Mouse (Mus musculus) liver, embryonic 13.5 days (tissue): ENCODE measurements around the gene Mettl1. TPM values are rescaled to one million over a fixed set of nuclear protein-coding genes. Genes with fewer than 3 reads are reported as not detected.

Experiments used
- ATAC-seq: fragments of 200-750 bp; cut with Nextera tagmentation; 2 replicates; pipeline ENCODE4 v1.8.0; 2017; ENCODE audit warnings: low read depth, mild to moderate bottlenecking, moderate number of reproducible peaks, moderate library complexity
- DNase-seq: peaks from one replicate; pipeline ENCODE4 v3.0.0; 2022
- H3K27ac ChIP-seq: fragments of 300-500 bp; sonication (generic); 2 replicates; pipeline ENCODE4 v1.5.1; 2015; ENCODE audit warnings: moderate library complexity, mild to moderate bottlenecking, inconsistent platforms
- H3K27me3 ChIP-seq: fragments of 300-500 bp; sonication (generic); 2 replicates; pipeline ENCODE4 v1.6.1; 2015; ENCODE audit warnings: mild to moderate bottlenecking, inconsistent platforms
- H3K36me3 ChIP-seq: fragments of 300-500 bp; sonication (generic); 2 replicates; pipeline ENCODE4 v1.6.1; 2015; ENCODE audit warnings: mild to moderate bottlenecking, inconsistent platforms
- H3K4me1 ChIP-seq: fragments of 300-500 bp; sonication (generic); replicated peaks from 2 replicates; pipeline ENCODE4 v1.6.1; 2015; ENCODE audit warnings: inconsistent platforms
- H3K4me2 ChIP-seq: fragments of 300-500 bp; sonication (generic); 2 replicates; pipeline ENCODE4 v1.6.1; 2015; ENCODE audit warnings: inconsistent platforms, mild to moderate bottlenecking, moderate library complexity
- H3K4me3 ChIP-seq: fragments of 300-500 bp; sonication (generic); replicated peaks from 2 replicates; pipeline ENCODE4 v1.5.1; 2015; ENCODE audit warnings: mild to moderate bottlenecking, inconsistent platforms
- H3K9ac ChIP-seq: fragments of 300-500 bp; sonication (generic); 2 replicates; pipeline ENCODE4 v1.6.1; 2015; ENCODE audit warnings: mild to moderate bottlenecking, inconsistent platforms
- H3K9me3 ChIP-seq: fragments of 300-500 bp; sonication (generic); replicated peaks from 2 replicates; pipeline ENCODE4 v1.6.1; 2016; ENCODE audit warnings: inconsistent platforms
- WGBS: fragments of 180-500 bp; shearing (Covaris S2); methylation state at CpG from one replicate; pipeline ENCODE4 v1.1.7; 2015; ENCODE audit not compliant: insufficient replicate concordance; 5-methylcytosine and 5-hydroxymethylcytosine counted together
- microRNA counts: library from miRNA; unstranded; fragments of <30 nt; microRNA quantifications from one replicate; lab custom pipeline; 2016
- microRNA-seq: library from miRNA; unstranded; fragments of <30 nt; microRNA quantifications from one replicate; pipeline ENCODE4, GENCODE M21; 2016
- polyA plus RNA-seq: library from polyadenylated mRNA; unstranded; fragments of >200 nt; fragmentation: Nextera tagmentation; extraction: Ambion mirVana; gene quantifications from 2 replicates; pipeline ENCODE4 v1.2.1, GENCODE M21; 2015

Gene Mettl1
- polyA plus RNA-seq, 1 experiment from 2014 or later: 28.3 TPM

DNA sequence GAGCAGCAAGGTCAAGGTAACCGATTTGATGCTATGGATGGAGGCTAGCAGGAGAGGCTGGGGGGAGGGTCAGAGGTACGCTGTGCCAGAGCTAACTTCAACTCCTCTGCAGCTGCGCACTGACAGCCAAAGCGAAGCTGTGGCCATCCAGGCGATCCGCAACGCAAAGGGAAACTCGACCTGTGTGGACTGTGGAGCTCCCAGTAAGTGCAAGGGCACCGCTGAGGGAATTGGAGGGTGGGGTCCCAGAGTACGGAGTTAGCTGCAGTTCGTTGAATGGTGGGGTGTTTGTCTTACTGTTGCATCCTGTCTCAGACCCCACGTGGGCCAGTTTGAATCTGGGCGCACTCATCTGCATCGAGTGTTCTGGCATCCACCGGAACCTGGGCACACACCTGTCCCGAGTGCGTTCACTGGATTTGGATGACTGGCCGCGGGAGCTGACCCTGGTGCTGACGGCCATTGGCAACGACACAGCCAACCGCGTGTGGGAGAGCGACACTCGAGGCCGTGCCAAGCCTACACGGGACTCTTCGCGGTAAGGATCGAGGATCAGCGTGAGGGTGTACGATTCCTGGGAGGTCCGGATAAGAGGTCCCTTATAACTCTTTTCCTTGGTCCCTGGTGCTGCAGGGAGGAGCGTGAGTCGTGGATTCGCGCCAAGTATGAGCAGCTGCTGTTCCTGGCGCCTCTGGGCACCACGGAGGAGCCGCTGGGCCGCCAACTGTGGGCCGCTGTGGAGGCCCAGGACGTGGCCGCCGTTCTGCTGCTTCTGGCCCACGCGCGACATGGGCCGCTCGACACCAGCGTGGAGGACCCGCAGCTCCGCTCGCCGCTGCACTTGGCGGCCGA lies 49.6 kb downstream of the Mettl1 start:
- 50% methylated on average over 57 of the region's 57 CpGs for WGBS
- no peak for ATAC-seq
- peaks cover 35% of the 10 kb centered on the region for H3K27me3 ChIP-seq

DNA sequence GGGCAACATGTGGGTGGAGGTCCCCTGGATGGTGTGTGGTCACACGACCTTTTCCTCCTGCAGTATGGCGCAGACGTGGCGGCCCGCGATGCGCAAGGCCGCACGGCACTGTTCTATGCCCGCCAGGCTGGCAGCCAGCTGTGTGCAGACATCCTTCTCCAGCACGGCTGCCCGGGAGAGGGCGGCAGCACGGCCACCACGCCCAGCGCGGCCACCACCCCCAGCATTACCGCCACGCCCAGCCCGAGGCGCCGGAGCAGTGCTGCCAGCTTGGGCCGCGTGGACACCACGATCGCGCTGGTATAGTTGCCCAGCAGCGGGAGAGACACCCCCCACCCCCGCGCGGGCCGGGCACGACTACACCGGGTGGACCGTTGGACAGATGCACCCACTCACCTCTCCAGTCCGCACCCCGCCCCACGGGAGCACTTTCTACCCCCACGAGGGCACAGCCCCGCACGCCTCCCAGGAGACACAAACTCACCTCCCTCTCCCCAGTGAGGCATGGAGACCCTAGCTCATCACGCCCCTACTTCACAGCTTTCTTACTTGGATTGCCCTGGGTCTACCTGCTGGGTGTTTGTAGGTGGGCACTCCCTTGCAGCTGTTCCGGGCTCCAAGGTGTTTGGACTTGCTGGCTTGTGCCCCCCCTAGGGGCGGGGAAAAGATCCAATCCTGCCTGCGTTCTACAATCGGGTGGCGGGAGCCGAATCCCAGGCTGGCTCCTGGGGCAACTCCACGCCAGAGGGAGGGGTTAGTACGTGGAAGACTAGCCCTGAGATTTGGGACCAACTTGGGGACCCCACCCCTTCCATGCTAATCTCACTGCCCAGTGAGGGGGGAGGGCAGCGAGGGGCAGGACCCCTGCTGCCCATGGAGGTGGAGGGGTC lies 50.5 kb downstream of the Mettl1 start:
- Histone ChIP-seq H3K4me2 (peak overlapping the region; percentile 44), H3K4me1 (peaks cover 40% of the 10 kb centered on the region), H3K9me3 (no peaks in the 10 kb centered on the region), H3K27me3 (peaks cover 35% of the 10 kb centered on the region), H3K36me3 (peaks cover 22% of the 10 kb centered on the region), H3K9ac (no peak overlapping the region), H3K4me3 (no peak overlapping the region), H3K27ac (no peak overlapping the region)
- 37% methylated on average over 51 of the region's 51 CpGs for WGBS
- peak; percentile 50 for ATAC-seq
- peak; percentile 42 for DNase-seq

More for the DNA sequence above, 49.6 kb downstream of the Mettl1 start:
- peak overlapping the region; percentile 44; the same call in 1 of the 2 replicates for H3K4me2 ChIP-seq
- no peaks in the 10 kb centered on the region for H3K9me3 ChIP-seq
- peaks cover 40% of the 10 kb centered on the region for H3K4me1 ChIP-seq
- H3K9ac ChIP-seq: no peak overlapping the region
- H3K4me3 ChIP-seq: no peak overlapping the region
- peaks cover 13% of the 10 kb centered on the region for H3K36me3 ChIP-seq
- no peak overlapping the region for H3K27ac ChIP-seq
- no peak for DNase-seq

DNA sequence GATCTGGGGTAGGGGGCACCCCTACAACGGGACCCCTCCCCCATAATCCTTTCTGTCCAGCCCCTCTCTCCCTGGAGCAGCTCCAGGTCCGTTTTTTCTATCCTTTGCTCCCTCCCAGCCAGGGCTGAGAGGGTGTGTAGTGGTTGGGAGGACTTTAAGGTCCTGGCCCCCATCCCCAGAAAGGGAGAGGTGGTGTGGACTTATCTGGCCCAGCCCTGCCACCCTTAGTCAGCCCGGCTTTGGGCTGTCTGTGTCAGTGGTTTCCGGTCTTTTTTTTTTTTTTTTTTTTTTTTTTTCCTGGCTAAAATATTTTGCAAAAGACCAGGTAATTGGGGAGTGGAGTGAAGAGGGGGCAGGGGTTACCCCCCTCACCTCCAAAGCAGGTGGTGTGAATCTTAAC lies 51.5 kb downstream of the Mettl1 start:
- no peaks in the 10 kb centered on the region for H3K9me3 ChIP-seq
- WGBS: 32% methylated on average over 4 of the region's 4 CpGs
- no peak for DNase-seq
- H3K27ac ChIP-seq: no peak overlapping the region
- H3K27me3 ChIP-seq: peaks cover 35% of the 10 kb centered on the region
- H3K4me2 ChIP-seq: no peak overlapping the region
- H3K9ac ChIP-seq: no peak overlapping the region
- no peak overlapping the region for H3K4me3 ChIP-seq
- no peak for ATAC-seq
- H3K4me1 ChIP-seq: peaks cover 40% of the 10 kb centered on the region
- peaks cover 32% of the 10 kb centered on the region for H3K36me3 ChIP-seq

DNA sequence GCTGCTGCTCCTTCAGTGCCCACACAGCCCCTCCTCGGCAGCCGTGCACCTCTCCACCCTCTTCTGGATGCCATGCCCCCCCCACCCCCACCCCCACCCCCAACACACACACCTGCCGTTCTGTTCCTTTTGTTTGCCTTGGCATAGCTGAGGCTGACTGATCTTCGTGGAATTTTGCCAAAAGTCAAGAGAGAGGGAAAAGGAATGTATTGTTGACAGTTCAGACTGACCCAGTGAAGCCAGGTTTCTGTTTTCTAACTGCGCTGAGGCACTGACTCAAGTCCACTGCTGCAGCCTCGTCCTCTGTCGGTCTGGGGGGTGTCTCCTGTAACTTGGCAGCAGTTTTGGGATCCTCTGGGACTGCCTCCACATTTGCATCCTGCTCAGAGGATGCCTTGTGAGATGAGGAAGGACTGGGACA lies 53.2 kb downstream of the Mettl1 start:
- DNase-seq (no peak), ATAC-seq (no peak)
- H3K9me3 ChIP-seq: no peaks in the 10 kb centered on the region
- WGBS: 57% methylated on average over 7 of the region's 7 CpGs
- no peak overlapping the region for H3K27ac ChIP-seq
- no peak overlapping the region for H3K4me2 ChIP-seq
- H3K4me3 ChIP-seq: no peak overlapping the region
- peaks cover 49% of the 10 kb centered on the region for H3K36me3 ChIP-seq
- H3K4me1 ChIP-seq: peaks cover 48% of the 10 kb centered on the region
- no peak overlapping the region for H3K9ac ChIP-seq
- H3K27me3 ChIP-seq: peaks cover 29% of the 10 kb centered on the region

MicroRNAs within 50 kb of the gene (microRNA counts, 519-probe panel; counts per million panel counts)
- microRNA mmu-miR-26a (lab: Ali Mortazavi, UCI) (3,632 counts per million, percentile 25 among the panel's probes with 10 or more counts), microRNA mmu-miR-546 (lab: Ali Mortazavi, UCI) (114 counts per million)

Small RNAs within 50 kb of the gene (microRNA-seq; reads per million reads assigned to microRNA genes)
- gene Mir26a-2 (52.3 reads per million, percentile 44 among the genes with 10 or more reads in this experiment), gene Mir546 (not detected)

Other genes with a start within 250 kb of the Mettl1 start
- gene Atp23, start 140.1 kb upstream of the Mettl1 start, polyA plus RNA-seq: 9.3 and 10.0 TPM in 2 replicates
- 9.9 and 10.8 TPM in 2 replicates for gene Ctdsp2, start 62.7 kb upstream of the Mettl1 start, polyA plus RNA-seq
- gene Avil, start 40.7 kb upstream of the Mettl1 start, polyA plus RNA-seq: 0.08 and 0.12 TPM in 2 replicates
- gene Tsfm, start 10.6 kb upstream of the Mettl1 start, polyA plus RNA-seq: 65.7 and 75.6 TPM in 2 replicates
- gene Eef1akmt3, start 99 bp downstream of the Mettl1 start, polyA plus RNA-seq: 0.07 and 0.14 TPM in 2 replicates
- gene Cyp27b1, start 6.8 kb downstream of the Mettl1 start, polyA plus RNA-seq: not detected in 2 replicates
- gene March9, start 18.8 kb downstream of the Mettl1 start, polyA plus RNA-seq: 0.07 TPM in 1 of 2 replicates, not detected in the other
- gene Cdk4, start 22.1 kb downstream of the Mettl1 start, polyA plus RNA-seq: 645 and 664 TPM in 2 replicates
- 69.4 and 77.7 TPM in 2 replicates for gene Tspan31, start 28.9 kb downstream of the Mettl1 start, polyA plus RNA-seq
- 0.41 and 0.85 TPM in 2 replicates for gene Agap2, start 33.9 kb downstream of the Mettl1 start, polyA plus RNA-seq
- 45.6 and 49.0 TPM in 2 replicates for gene Os9, start 79.7 kb downstream of the Mettl1 start, polyA plus RNA-seq
- 9.3 and 11.0 TPM in 2 replicates for gene B4galnt1, start 123.8 kb downstream of the Mettl1 start, polyA plus RNA-seq
- 1.8 and 2.1 TPM in 2 replicates for gene Slc26a10, start 139.2 kb downstream of the Mettl1 start, polyA plus RNA-seq
- gene Arhgef25, start 148.7 kb downstream of the Mettl1 start, polyA plus RNA-seq: 8.1 and 8.2 TPM in 2 replicates
- 16.8 and 19.3 TPM in 2 replicates for gene Dtx3, start 154.3 kb downstream of the Mettl1 start, polyA plus RNA-seq
- gene Pip4k2c, start 170.2 kb downstream of the Mettl1 start, polyA plus RNA-seq: 39.8 and 45.8 TPM in 2 replicates
- 0.02 and 0.14 TPM in 2 replicates for gene Kif5a, start 221.9 kb downstream of the Mettl1 start, polyA plus RNA-seq
- 80.0 and 80.1 TPM in 2 replicates for gene Dctn2, start 225.0 kb downstream of the Mettl1 start, polyA plus RNA-seq
- gene Mbd6, start 247.6 kb downstream of the Mettl1 start, polyA plus RNA-seq: 5.9 and 6.5 TPM in 2 replicates